Mouse (Mus musculus) mesoderm, embryonic 11.5 days (tissue): ENCODE measurements at regions not wholly inside any gene's neighbourhood (a gene's known extent, or its start where the extent isn't known, plus 50 kb on each side); places are given as distances from the start of the nearest gene placed in this dataset.

Experiments
- DNase-seq: peaks from one replicate; pipeline ENCODE4 v3.0.0-alpha.2; 2012; ENCODE audit warnings: low read depth, low spot score

DNA sequence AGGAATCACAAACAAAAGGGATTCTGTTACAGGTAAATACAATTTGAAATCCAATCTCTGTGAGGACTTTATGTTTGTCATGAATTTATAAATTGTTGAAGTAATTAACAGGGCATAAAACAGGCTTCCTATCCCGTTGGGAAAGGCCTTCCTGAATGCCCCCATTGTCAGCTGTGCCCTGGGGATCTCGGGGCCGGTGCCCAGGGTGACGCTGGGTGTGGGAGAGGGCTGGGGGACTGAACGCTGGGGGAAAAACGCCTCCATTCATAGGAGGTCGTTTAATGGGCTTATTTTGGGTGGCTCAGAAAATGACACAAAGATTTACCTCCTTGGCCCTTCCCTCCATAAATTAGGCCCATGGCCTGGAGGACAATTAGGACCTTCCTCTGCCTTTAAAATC, 250.7 kb downstream of the Gm12728 start:
- DNase-seq: peak; percentile 54

DNA sequence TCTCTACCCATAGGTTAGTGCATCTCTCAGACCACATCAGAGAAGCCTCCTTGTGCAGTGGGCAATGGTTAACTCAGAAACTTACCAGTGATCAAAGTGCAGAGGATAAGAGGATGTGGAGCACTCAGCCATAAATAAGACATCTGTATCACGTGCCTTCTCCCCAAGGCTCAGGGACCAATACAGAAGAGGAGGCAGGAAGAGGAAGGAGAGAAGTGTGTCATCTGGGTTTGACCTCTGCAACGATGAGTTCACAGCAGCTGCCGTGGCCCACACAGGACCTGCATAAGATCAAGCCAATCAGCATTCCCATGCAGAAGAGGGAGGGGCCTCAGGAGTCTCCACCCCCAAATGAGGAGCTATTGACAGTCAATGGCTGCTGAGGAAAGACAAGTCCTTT, 252.8 kb downstream of the Gm12728 start:
- no peak for DNase-seq

DNA sequence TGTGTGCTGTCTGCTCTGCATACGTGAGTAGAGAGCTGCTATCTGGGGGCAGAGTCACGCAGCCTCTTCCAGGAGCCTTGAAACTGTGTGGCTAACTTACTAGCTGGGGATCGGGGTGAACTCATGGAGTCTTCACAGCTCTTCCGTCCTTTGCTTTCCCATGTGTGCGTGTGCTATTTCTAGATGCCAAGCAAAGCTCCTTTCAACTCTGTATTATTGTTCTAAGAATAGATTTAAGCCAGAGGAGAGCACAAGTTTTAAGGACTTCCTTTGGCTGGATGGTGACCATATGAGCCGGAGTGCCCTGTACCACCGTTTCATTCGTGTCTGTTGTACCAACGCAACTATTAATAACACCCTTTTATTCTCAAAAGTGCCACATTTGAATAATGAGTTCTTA, 254.0 kb downstream of the Gm12728 start:
- no peak for DNase-seq

GRCm38 (mm10) chr4:106048053-106048452, 258.4 kb downstream of the Gm12728 start:
- DNase-seq: no peak

DNA sequence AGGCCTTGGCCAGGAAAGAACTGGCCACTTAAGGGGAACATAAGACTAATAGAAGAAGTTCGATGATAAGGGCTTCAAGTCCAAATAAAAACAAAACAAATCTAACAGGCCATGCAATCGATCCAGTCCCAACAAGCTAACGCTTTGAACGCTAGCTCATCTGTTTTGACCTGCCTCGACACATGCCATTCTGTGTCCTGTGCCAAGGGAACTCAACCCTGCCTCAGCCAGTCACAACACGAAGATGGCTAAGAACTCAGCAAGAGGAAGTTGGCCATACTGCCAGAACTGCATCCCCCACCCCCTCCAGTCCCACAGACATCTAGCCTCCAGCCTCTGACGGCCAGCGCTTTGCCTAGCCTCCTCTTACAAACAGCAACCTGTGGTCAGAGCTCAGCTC, 259.1 kb downstream of the Gm12728 start:
- DNase-seq: no peak

- no peak for DNase-seq
These were observed 260.2 kb downstream of the Gm12728 start for GRCm38 (mm10) chr4:106049880-106050279.

DNA sequence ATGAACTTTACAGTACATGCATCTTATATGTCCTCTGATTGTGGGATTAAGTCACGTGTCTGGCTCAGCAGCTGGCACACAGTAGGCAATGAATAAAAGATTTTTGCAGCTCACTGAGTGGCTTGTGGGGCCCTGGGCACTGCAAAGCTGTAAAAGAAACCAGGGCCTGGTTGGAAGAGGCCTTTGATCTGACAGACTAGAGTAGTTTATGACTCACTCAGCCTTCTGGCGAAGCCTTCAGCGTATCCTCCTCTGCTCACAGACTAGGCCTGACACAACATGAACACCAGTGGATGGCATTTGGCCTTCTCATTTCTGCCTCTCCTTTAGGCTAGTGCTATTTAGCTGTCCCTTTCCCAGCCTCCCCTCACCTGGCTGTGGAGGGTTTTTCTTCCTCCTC, 260.6 kb downstream of the Gm12728 start:
- DNase-seq: no peak

DNA sequence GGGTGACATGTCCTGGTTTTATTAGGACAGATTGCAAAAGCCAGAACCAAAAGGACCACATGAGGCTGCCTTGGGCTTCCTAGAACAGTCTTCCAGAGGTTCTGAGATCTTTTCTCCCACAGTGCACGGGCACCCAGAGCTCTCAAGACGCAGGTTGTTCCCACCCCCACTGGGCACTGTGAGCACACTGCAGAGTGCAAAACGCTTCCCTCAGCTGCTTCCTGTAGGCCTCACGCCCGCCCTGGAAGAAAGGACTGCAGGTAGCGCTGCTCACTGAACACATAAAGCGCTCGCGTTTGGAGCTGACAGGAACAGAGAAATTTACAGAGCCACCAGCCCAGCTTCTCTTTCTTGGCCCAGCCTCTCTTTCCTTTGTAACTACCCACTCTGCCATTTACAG, 262.5 kb upstream of the Usp24 start:
- DNase-seq: no peak

DNA sequence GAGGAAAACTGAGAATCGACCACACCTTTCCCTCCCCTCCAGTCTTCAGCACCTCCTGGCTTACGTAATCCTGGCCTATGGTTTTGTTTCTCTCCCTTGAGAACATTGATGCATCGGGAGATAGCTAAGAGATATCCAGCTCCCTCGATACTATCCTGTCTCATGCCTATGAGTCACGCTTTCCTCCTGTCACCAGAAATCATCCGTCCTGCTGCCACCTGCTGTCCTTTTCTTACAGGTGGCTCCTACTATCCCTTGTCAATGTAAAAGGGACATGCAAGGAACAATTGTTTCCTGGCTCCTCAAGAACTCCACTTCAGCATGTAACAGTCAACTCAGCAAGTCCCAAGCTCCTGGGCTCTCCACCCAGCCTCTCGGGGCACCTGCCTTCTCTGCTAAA, 261.7 kb upstream of the Usp24 start:
- no peak for DNase-seq

DNA sequence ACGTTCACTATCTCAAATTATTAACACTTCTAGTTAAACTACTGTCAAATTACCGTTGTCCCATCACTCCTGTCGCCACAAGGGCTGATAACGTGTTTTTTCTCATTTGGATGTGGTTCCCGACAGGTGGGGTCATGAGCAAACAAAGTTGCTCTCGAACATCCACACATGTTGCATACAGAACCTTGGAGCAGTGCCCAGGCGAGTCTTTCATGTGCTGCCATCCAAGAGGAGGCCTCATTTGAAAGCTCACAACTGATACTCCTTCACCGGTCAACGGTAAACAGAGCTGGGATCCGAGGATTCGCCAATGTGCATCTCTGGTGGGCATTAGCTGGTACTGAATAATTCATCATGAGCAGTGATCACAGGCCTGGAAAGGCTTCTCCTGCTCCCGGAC, 253.4 kb upstream of the Usp24 start:
- DNase-seq: no peak

- no peak for DNase-seq
These were observed 252.1 kb upstream of the Usp24 start for GRCm38 (mm10) chr4:106063851-106064382.

GRCm38 (mm10) chr4:106067023-106067422, 249.0 kb upstream of the Usp24 start:
- DNase-seq: no peak

GRCm38 (mm10) chr4:106083546-106083945, 232.5 kb upstream of the Usp24 start:
- no peak for DNase-seq

GRCm38 (mm10) chr4:106091927-106092675, 223.9 kb upstream of the Usp24 start:
- DNase-seq: peak; percentile 68

DNA sequence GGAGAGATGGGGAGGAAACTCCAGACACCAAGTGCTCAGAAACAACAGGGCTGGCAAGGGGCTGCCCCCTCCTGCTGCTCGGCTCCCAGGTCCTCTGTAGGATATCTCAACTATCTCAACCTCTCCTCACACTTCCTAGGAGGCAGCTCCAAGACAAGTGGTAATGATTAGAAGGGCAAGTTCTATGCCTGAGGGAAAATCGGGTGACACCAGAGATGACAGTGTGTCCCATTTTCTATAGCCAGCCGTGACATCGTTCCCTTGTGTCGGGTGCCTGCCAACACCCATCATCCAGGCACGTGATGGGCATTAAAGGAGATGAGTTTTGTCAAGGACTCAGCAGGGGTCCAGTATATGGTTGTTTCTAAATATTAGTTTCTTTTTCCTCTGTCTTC, 223.3 kb upstream of the Usp24 start:
- no peak for DNase-seq

GRCm38 (mm10) chr4:106093252-106093651, 222.8 kb upstream of the Usp24 start:
- DNase-seq: peak; percentile 50

GRCm38 (mm10) chr4:106094882-106095556, 221.0 kb upstream of the Usp24 start:
- no peak for DNase-seq

- DNase-seq: no peak
These were observed 219.9 kb upstream of the Usp24 start for GRCm38 (mm10) chr4:106096130-106096529.

- DNase-seq: no peak
These were observed 218.2 kb upstream of the Usp24 start for GRCm38 (mm10) chr4:106097846-106098245.

DNA sequence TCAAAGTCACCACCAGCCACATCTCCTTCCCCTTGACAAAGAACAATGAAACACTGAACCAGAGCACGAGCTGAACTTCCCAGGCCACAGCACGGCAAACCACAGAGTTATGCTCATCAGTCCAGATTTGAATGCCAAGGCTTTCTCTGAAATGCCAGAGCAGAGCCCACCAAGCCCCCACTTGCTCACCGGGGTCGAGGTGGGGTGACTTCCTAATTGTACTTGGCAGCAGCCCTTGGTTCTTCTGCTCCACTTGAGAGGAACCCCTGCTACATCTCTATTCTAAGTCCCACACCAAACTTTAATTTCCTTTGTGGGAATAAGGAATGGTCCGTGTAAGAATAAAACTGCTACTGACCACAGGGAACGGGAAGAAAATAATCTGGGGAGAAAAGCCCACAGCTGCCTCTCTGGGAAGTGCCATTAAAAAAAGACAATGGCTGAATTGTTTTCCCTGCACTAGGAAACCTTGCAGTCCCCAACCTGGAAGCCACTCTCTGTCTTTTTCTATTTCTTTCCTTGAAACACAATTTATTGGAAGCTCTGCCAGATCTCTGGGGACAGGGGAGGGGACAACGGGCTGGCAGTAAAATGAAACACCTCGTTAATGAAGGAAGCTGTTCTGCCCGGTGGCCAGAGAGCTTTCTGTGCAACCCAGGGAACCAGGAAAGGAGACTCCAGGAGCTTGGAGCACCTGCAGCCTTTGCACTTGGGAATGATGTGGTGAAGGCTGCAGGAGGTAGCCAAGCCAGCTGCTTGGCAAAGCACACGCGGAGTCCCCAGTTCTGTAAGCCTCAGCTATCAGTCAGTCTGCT, 215.6 kb upstream of the Usp24 start:
- no peak for DNase-seq

DNA sequence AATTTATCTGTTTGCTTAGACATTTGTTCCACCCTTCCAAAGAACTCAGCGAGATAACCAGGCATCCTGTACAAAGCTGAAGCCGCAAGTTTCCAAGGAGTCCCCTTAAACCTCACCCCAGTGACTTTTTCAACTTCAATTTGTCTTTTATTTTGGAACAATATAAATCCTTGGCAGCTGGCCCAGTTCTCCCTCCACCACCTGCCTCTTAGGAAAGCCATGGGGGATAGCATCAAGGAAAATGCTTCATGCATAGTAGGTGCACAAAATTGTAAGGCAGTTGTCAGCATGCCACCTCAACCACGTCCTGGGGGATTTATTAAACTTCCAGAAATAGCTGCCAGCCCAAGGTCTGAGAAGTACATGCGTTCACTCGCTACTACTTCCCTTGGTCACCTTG, 214.1 kb upstream of the Usp24 start:
- no peak for DNase-seq

- peak; percentile 55 for DNase-seq
These were observed 213.5 kb upstream of the Usp24 start for GRCm38 (mm10) chr4:106102451-106102977.
